Mouse (Mus musculus): ENCODE measurements around the gene Agtpbp1. TPM values are rescaled to one million over a fixed set of nuclear protein-coding genes. Genes with fewer than 3 reads are reported as not detected.

Agtpbp1 gene
- 55.6 and 57.6 TPM in 2 replicates for polyA plus RNA-seq (2015; fragmentation: Nextera tagmentation; extraction: Ambion mirVana)

- Histone ChIP-seq H3K4me3 (peak within 1 kb of the TSS; percentile 92), H3K9ac (peak within 1 kb of the TSS; percentile 95), H3K4me1 (replicated peaks) (peaks cover 39% of the 10 kb centered on the region), H3K27me3 (no peaks in the 10 kb centered on the region), H3K9me3 (no peaks in the 10 kb centered on the region), H3K4me2 (peak within 1 kb of the TSS; percentile 96), H3K27ac (peak within 1 kb of the TSS; percentile 90), H3K36me3 (peaks cover 27% of the 10 kb centered on the region)
- ATAC-seq (ENCODE audit: low FRiP score), result peak; percentile 98
- under 1% methylated on average over 82 of the region's 83 CpGs for WGBS
Measured at GRCm38 (mm10) chr13:59584947-59585647, at the start of gene Agtpbp1, which contains the start of gene Naa35. Gene Agtpbp1 (minus strand): TSS chr13:59585227. Gene Naa35 (plus strand): TSS chr13:59585259.

DNA sequence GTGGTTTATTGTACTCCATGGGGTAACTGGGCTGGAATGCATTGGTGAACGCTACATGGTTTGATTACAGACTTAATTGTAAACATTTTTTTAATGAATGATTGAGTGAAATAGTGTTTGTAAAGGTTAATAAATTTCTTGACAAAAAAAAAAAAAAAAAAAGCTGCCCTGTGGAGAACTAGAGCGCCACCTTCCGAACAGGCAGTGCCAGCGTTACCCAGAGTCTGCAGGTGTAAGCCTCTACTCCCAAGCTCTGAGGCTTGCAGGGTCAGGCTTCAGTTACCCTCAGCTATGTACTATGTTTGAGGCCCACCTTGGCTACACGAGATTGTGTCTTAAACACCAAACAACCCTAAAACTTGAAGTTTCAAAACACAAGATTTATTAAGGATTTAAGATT is 49.6 kb upstream of the Agtpbp1 start:
- H3K4me3 ChIP-seq, result no peak overlapping the region
- no peak overlapping the region for H3K4me2 ChIP-seq
- H3K4me1 ChIP-seq (replicated peaks), result no peaks in the 10 kb centered on the region
- 80% methylated on average over 5 of the region's 5 CpGs for WGBS
- no peaks in the 10 kb centered on the region for H3K9me3 ChIP-seq
- no peak overlapping the region for H3K9ac ChIP-seq
- no peak overlapping the region for H3K27ac ChIP-seq
- no peak for ATAC-seq (ENCODE audit: low FRiP score)
- peaks cover 96% of the 10 kb centered on the region for H3K36me3 ChIP-seq
- no peaks in the 10 kb centered on the region for H3K27me3 ChIP-seq

- H3K4me2 ChIP-seq, result no peak overlapping the region
- H3K4me1 ChIP-seq (replicated peaks), result no peaks in the 10 kb centered on the region
- H3K9ac ChIP-seq, result no peak overlapping the region
- no peak for ATAC-seq (ENCODE audit: low FRiP score)
- H3K27ac ChIP-seq, result no peak overlapping the region
- no peak overlapping the region for H3K4me3 ChIP-seq
- H3K27me3 ChIP-seq, result no peaks in the 10 kb centered on the region
- H3K9me3 ChIP-seq, result no peaks in the 10 kb centered on the region
- WGBS, result 96% methylated on average over 7 of the region's 7 CpGs
- H3K36me3 ChIP-seq, result peaks cover 90% of the 10 kb centered on the region
Measured at GRCm38 (mm10) chr13:59626739-59627138, 41.7 kb upstream of the Agtpbp1 start.

- Histone ChIP-seq H3K4me1 (replicated peaks) (no peaks in the 10 kb centered on the region), H3K4me3 (no peak overlapping the region), H3K9me3 (no peaks in the 10 kb centered on the region), H3K9ac (no peak overlapping the region), H3K36me3 (peaks cover 90% of the 10 kb centered on the region), H3K27me3 (no peaks in the 10 kb centered on the region), H3K27ac (no peak overlapping the region), H3K4me2 (no peak overlapping the region)
- WGBS, result 89% methylated on average over 5 of the region's 5 CpGs
- no peak for ATAC-seq (ENCODE audit: low FRiP score)
Measured at GRCm38 (mm10) chr13:59624903-59625302, 39.9 kb upstream of the Agtpbp1 start.

DNA sequence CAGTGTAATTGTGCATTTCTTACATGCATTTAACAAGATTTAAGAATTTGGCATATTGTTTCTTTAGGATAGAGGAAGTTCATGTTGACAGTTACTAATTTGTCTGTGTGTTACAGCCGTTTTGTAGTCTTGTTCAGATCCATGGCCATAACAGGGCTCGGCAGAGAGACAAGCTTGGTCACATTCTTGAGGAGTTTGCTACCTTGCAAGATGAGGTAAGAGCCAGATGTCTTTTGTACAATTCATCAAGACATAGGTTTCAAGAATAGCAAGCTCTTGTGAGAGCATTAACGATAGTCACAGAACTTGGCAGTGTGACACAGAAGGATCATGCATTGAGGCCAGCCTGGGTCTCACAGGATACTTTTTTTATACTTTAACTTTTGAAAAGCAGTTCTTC is 39.4 kb upstream of the Agtpbp1 start:
- Histone ChIP-seq H3K9me3 (no peaks in the 10 kb centered on the region), H3K4me1 (replicated peaks) (no peaks in the 10 kb centered on the region), H3K36me3 (peaks cover 87% of the 10 kb centered on the region), H3K27me3 (no peaks in the 10 kb centered on the region), H3K9ac (no peak overlapping the region), H3K4me2 (no peak overlapping the region), H3K27ac (no peak overlapping the region), H3K4me3 (no peak overlapping the region)
- no peak for ATAC-seq (ENCODE audit: low FRiP score)
- 95% methylated on average over 3 of the region's 3 CpGs for whole genome bisulfite sequencing

DNA sequence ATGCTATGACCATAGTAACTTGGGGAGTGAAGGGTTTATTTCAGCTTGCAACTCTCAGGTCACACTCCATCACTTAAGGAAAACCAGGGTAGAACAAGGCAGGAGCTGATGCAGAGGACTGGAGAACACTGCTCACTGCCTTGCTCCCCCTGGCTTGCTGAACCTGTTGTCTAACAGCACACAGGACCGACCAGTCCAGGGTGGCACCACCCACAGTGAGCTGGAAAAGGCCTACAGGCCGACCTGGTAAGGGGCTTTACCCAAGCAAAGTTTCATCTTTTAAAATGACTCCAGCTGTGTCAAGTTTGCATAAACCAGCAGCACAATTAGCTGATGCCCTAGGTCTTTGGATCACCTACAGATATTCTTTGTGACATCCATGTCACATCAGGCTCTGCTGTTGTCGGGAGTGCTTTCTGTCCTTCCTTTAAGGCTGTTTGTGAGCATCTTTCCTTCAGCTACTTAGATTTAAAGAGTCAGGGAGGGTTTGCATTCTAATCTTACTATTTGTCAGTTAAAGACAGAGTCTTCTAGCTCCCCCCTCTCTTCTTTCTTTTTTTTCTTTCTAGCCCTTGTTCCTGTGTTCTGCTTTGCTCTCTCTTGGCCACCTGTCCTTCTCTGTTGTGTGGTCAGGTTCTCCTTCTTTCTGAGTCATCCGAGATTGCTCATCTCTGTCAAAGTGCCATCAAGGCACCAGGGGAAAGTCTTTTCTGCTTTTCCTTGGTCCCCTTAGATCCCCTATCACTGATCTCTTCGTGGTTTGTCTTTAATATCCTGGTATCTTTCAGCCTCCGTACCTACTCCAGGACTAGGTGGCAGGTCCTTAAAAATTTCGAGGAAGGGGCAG is 36.8 kb upstream of the Agtpbp1 start:
- Histone ChIP-seq H3K4me2 (no peak overlapping the region), H3K9me3 (no peaks in the 10 kb centered on the region), H3K36me3 (peaks cover 87% of the 10 kb centered on the region), H3K4me1 (replicated peaks) (no peaks in the 10 kb centered on the region), H3K27ac (no peak overlapping the region), H3K27me3 (no peaks in the 10 kb centered on the region), H3K9ac (no peak overlapping the region), H3K4me3 (no peak overlapping the region)
- 91% methylated on average over 7 of the region's 7 CpGs for WGBS
- no peak for ATAC-seq (ENCODE audit: low FRiP score)

DNA sequence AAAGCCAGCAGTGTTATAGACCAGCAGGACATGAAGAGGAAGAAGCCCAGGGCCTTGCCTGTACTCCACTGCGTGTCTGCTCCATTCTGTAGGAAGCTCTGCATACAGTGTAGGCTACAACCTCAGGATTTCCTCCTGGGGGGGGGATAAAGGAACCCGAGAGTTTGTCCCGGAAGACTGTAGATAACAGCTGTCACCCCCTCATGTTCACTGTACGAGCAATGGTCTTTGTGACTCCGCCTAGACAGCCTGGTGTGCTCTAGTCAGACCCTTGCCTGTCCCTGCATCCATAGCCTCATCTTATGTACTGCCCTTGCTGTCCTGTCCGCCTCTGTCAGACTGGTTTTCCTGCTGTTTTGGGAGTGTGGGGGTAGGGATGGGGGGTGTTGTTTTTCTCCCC is 33.4 kb upstream of the Agtpbp1 start:
- H3K27me3 ChIP-seq, result no peaks in the 10 kb centered on the region
- peaks cover 80% of the 10 kb centered on the region for H3K36me3 ChIP-seq
- no peak overlapping the region for H3K27ac ChIP-seq
- 91% methylated on average over 6 of the region's 6 CpGs for WGBS
- no peaks in the 10 kb centered on the region for H3K4me1 ChIP-seq (replicated peaks)
- H3K9ac ChIP-seq, result no peak overlapping the region
- no peak overlapping the region for H3K4me3 ChIP-seq
- no peak for ATAC-seq (ENCODE audit: low FRiP score)
- H3K4me2 ChIP-seq, result no peak overlapping the region
- no peaks in the 10 kb centered on the region for H3K9me3 ChIP-seq

GRCm38 (mm10) chr13:59615554-59615953 is 30.5 kb upstream of the Agtpbp1 start:
- H3K4me2 ChIP-seq, result no peak overlapping the region
- 91% methylated on average over 4 of the region's 4 CpGs for WGBS
- ATAC-seq (ENCODE audit: low FRiP score), result no peak
- no peak overlapping the region for H3K9ac ChIP-seq
- no peaks in the 10 kb centered on the region for H3K9me3 ChIP-seq
- no peak overlapping the region for H3K27ac ChIP-seq
- H3K4me3 ChIP-seq, result no peak overlapping the region
- no peaks in the 10 kb centered on the region for H3K4me1 ChIP-seq (replicated peaks)
- no peaks in the 10 kb centered on the region for H3K27me3 ChIP-seq
- peaks cover 76% of the 10 kb centered on the region for H3K36me3 ChIP-seq

DNA sequence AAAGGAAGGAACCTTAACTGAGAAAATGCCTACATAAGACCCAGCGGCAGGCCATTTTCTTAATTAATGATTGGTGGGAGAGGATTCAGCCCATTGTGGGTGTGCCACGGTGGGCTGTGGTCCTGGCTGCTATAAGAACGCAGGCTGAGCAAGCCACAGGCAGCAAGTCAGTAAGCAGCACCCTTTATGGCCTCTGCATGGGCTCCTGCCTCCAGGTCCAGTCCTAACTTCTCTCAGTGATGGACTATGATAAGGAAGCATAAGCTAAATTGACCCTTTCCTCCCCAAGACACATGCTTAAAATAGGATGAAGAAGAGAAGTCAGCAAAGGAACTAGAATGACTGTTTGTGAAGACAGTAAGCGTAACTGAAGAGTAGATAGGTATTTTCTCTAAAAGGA is 30.1 kb upstream of the Agtpbp1 start:
- Histone ChIP-seq H3K4me2 (no peak overlapping the region), H3K36me3 (peaks cover 76% of the 10 kb centered on the region), H3K4me1 (replicated peaks) (no peaks in the 10 kb centered on the region), H3K9ac (no peak overlapping the region), H3K9me3 (no peaks in the 10 kb centered on the region), H3K27ac (no peak overlapping the region), H3K27me3 (no peaks in the 10 kb centered on the region), H3K4me3 (no peak overlapping the region)
- WGBS, result 92% methylated on average over 4 of the region's 4 CpGs
- no peak for ATAC-seq (ENCODE audit: low FRiP score)

DNA sequence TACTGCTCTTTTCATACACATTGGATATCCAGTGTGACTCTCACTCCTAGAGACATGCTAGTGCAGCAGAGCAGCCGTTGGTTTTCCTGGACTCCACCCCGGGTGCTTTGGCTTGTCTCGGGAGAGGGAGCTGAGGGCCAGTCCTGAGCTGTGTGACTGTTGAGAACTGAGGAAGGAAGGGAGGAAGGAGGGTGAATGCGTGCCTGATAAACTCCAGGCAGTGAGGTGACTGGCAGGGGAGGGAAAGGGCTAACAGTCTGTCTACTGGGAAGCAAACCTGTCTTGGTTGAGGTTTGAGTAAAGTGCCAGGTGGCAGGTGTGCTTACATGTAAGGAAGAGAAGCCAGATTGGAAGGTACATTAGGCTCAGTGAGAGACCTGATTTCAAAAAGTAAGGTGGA is 28.8 kb upstream of the Agtpbp1 start:
- Histone ChIP-seq H3K9me3 (no peaks in the 10 kb centered on the region), H3K27ac (no peak overlapping the region), H3K4me3 (no peak overlapping the region), H3K27me3 (no peaks in the 10 kb centered on the region), H3K4me2 (no peak overlapping the region), H3K9ac (no peak overlapping the region), H3K4me1 (replicated peaks) (no peaks in the 10 kb centered on the region), H3K36me3 (peaks cover 78% of the 10 kb centered on the region)
- WGBS, result 91% methylated on average over 4 of the region's 4 CpGs
- ATAC-seq (ENCODE audit: low FRiP score), result no peak

- no peak overlapping the region for H3K4me2 ChIP-seq
- H3K9me3 ChIP-seq, result no peaks in the 10 kb centered on the region
- H3K4me1 ChIP-seq (replicated peaks), result no peaks in the 10 kb centered on the region
- H3K27me3 ChIP-seq, result no peaks in the 10 kb centered on the region
- H3K4me3 ChIP-seq, result no peak overlapping the region
- no peak overlapping the region for H3K9ac ChIP-seq
- no peak overlapping the region for H3K27ac ChIP-seq
- 96% methylated on average over 2 of the region's 2 CpGs for WGBS
- H3K36me3 ChIP-seq, result peaks cover 87% of the 10 kb centered on the region
- no peak for ATAC-seq (ENCODE audit: low FRiP score)
Measured at GRCm38 (mm10) chr13:59610437-59610836, 25.4 kb upstream of the Agtpbp1 start.

DNA sequence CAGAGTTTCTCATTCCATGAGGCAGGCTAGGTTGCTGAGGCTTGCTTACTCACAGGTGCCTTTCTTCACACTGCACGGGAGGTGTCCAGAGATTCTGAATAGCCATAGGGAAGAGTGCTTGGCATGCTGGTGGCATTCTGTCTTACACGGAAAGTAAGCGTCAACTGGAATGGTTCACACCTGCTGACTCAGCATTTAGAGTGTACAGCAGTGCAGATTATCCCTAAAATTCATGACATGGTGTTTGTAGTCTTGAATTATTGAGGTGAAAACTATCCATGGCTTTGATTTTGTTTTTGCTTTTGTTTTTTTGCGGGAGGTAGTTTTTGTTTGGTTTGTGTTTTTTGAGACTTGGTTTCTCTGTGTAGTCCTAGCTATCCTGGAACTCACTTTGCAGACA is 24.9 kb upstream of the Agtpbp1 start:
- H3K4me2 ChIP-seq, result no peak overlapping the region
- H3K4me1 ChIP-seq (replicated peaks), result no peaks in the 10 kb centered on the region
- H3K27me3 ChIP-seq, result no peaks in the 10 kb centered on the region
- ATAC-seq (ENCODE audit: low FRiP score), result no peak
- H3K9me3 ChIP-seq, result no peaks in the 10 kb centered on the region
- no peak overlapping the region for H3K9ac ChIP-seq
- H3K4me3 ChIP-seq, result no peak overlapping the region
- H3K36me3 ChIP-seq, result peaks cover 87% of the 10 kb centered on the region
- H3K27ac ChIP-seq, result no peak overlapping the region
- 91% methylated on average over 4 of the region's 4 CpGs for WGBS
